In the genomic region with DNA sequence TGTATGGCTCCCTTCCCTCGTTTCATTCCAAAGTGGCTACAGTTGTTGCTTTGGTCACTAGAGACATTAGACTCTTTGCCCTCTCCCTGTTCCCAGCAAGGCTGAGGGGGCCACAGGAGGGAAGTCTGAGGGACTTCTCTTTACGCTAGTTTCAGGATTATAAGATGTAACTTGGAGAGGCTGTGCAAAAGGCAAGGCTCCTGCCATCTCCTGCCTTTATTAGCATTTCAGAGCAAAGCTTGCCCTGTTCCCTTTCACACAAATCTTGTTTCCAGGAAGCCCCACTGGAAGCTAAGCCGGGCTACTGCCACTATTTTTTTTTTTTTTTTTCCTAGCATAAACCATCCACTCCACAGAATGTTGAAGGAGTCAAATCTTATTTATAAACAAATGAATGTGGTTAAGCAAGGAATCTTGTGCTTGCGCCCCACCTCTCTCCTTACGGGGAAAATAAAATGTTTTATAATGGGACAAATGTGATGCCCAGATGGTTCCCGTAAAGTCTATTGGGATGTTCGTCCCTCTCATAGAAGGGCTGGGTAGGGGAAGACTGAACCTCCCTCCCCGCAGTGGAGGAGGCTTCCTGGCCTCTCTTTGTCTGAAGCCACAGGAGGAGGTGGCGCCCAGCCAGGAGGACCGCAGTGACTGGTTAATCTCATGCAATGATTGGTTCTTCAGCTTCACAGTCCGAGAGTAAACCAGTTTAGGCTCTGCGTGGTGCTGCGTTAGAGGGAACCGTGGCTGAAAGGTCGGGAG, we compare ENCODE assay signal across 7 mouse cellular contexts.
DNase-seq lines count a peak whose midpoint lies in the region; ATAC-seq lines count a peak whose summit lies in the region.

No protein-coding gene starts in this region.

- H3K9me3 ChIP-seq in hindbrain, embryonic 11.5 days (ENCODE audit: control insufficient read depth, low read length) = no peaks in the 10 kb centered on the region
- H3K9me3 ChIP-seq in limb, embryonic 10.5 days (replicated peaks) = no peaks in the 10 kb centered on the region
- no peaks in the 10 kb centered on the region for H3K9me3 ChIP-seq in midbrain, embryonic 14.5 days (ENCODE audit: control insufficient read depth, low read length)

- peak overlapping the region; percentile 31; the same call in 1 of the 2 replicates for H3K9ac ChIP-seq in hindbrain, embryonic 11.5 days (ENCODE audit: low read depth, low read length)
- H3K9ac ChIP-seq in midbrain, embryonic 14.5 days (replicated peaks; ENCODE audit: low read length) = peak overlapping the region; percentile 17; the same call in 1 of the 2 replicates

- H3K4me3 ChIP-seq in hindbrain, embryonic 11.5 days (ENCODE audit: low read depth, low read length) = no peak overlapping the region; the same call in 1 of the 2 replicates
- peak overlapping the region; percentile 22; the same call in 1 of the 2 replicates for H3K4me3 ChIP-seq in limb, embryonic 10.5 days
- H3K4me3 ChIP-seq in midbrain, embryonic 14.5 days (replicated peaks; ENCODE audit: low read depth, low read length) = no peak overlapping the region

- peak overlapping the region; percentile 28 for H3K4me2 ChIP-seq in hindbrain, embryonic 11.5 days (replicated peaks; ENCODE audit: low read depth, low read length)
- peak overlapping the region; percentile 40 for H3K4me2 ChIP-seq in midbrain, embryonic 14.5 days (ENCODE audit: low read length)

- peak; percentile 55 to 63 for DNase-seq in adrenal gland, adult 18-20 months (ENCODE audit: low spot score in 2 of 2)
- DNase-seq in cerebellum, adult 9-11 months = peak; percentile 91
- DNase-seq in gastrocnemius, adult 18-20 months (ENCODE audit: low spot score) = peak; percentile 43
- peak; percentile 64 for DNase-seq in hindbrain, embryonic 11.5 days (ENCODE audit: low spot score)
- peak; percentile 50 for DNase-seq in limb, embryonic 10.5 days (ENCODE audit: low spot score)
- peak; percentile 87 for DNase-seq in midbrain, embryonic 14.5 days
- peak; percentile 44 for DNase-seq in urinary bladder, adult 2 months (ENCODE audit: low spot score)

- H3K4me1 ChIP-seq in hindbrain, embryonic 11.5 days (replicated peaks; ENCODE audit: control insufficient read depth, insufficient read depth, low read length) = peaks cover 17% of the 10 kb centered on the region
- peaks cover 49% of the 10 kb centered on the region for H3K4me1 ChIP-seq in limb, embryonic 10.5 days
- H3K4me1 ChIP-seq in midbrain, embryonic 14.5 days (ENCODE audit: control insufficient read depth, insufficient read depth, low read length) = peaks cover 27% of the 10 kb centered on the region

- no peaks in the 10 kb centered on the region for H3K36me3 ChIP-seq in hindbrain, embryonic 11.5 days (ENCODE audit: control insufficient read depth, insufficient read depth, low read length)
- H3K36me3 ChIP-seq in limb, embryonic 10.5 days = no peaks in the 10 kb centered on the region
- no peaks in the 10 kb centered on the region for H3K36me3 ChIP-seq in midbrain, embryonic 14.5 days (ENCODE audit: control insufficient read depth, insufficient read depth, low read length)

- H3K27me3 ChIP-seq in hindbrain, embryonic 11.5 days (ENCODE audit: control insufficient read depth, insufficient read depth, low read length) = no peaks in the 10 kb centered on the region
- no peaks in the 10 kb centered on the region for H3K27me3 ChIP-seq in limb, embryonic 10.5 days (ENCODE audit: low read depth, poor library complexity, severe bottlenecking)
- H3K27me3 ChIP-seq in midbrain, embryonic 14.5 days (ENCODE audit: control insufficient read depth, insufficient read depth, low read length) = no peaks in the 10 kb centered on the region

- 3% methylated on average over 15 of the region's 15 CpGs for WGBS in hindbrain, embryonic 11.5 days
- 6% methylated on average over 15 of the region's 15 CpGs for WGBS in limb, embryonic 10.5 days
- WGBS in midbrain, embryonic 14.5 days = 1% methylated on average over 15 of the region's 15 CpGs

- peak; percentile 83 for ATAC-seq in hindbrain, embryonic 11.5 days (ENCODE audit: low FRiP score)
- peak; percentile 80 for ATAC-seq in midbrain, embryonic 14.5 days (ENCODE audit: low FRiP score, low TSS enrichment)

- H3K27ac ChIP-seq in hindbrain, embryonic 11.5 days (ENCODE audit: low read depth, low read length) = peak overlapping the region; percentile 67
- H3K27ac ChIP-seq in limb, embryonic 10.5 days = peak overlapping the region; percentile 58
- peak overlapping the region; percentile 75 for H3K27ac ChIP-seq in midbrain, embryonic 14.5 days (replicated peaks; ENCODE audit: low read depth, low read length)
